Mouse (Mus musculus) intestine, embryonic 16.5 days (tissue): ENCODE measurements at regions not wholly inside any gene's neighbourhood (a gene's known extent, or its start where the extent isn't known, plus 50 kb on each side); places are given as distances from the start of the nearest gene placed in this dataset.

Source experiments
- ATAC-seq: fragments of 200-750 bp; cut with Nextera tagmentation; 2 replicates; pipeline ENCODE4 v1.8.0; 2017; ENCODE audit warnings: moderate TSS enrichment, moderate library complexity
- H3K27ac ChIP-seq: fragments of 300-500 bp; sonication (generic); 2 replicates; pipeline ENCODE4 v1.5.1; 2014; ENCODE audit warnings: mild to moderate bottlenecking, low read length
- H3K27me3 ChIP-seq: fragments of 300-500 bp; sonication (generic); replicated peaks from 2 replicates; pipeline ENCODE4 v1.6.1; 2014; ENCODE audit warnings: low read length, control low read depth, mixed read lengths; ENCODE audit not compliant: control insufficient read depth, insufficient read depth
- H3K36me3 ChIP-seq: fragments of 300-500 bp; sonication (generic); 2 replicates; pipeline ENCODE4 v1.6.1; 2014; ENCODE audit warnings: low read length, control low read depth; ENCODE audit not compliant: control insufficient read depth, insufficient read depth
- H3K4me1 ChIP-seq: fragments of 300-500 bp; sonication (generic); 2 replicates; pipeline ENCODE4 v1.6.1; 2014; ENCODE audit warnings: low read length, control low read depth, mixed read lengths; ENCODE audit not compliant: control insufficient read depth, insufficient read depth
- H3K4me2 ChIP-seq: fragments of 300-500 bp; sonication (generic); 2 replicates; pipeline ENCODE4 v1.6.1; 2014; ENCODE audit warnings: low read depth, low read length, control low read depth
- H3K4me3 ChIP-seq: fragments of 300-500 bp; sonication (generic); 2 replicates; pipeline ENCODE4 v1.5.1; 2014; ENCODE audit warnings: mild to moderate bottlenecking, low read length
- H3K9ac ChIP-seq: fragments of 300-500 bp; sonication (generic); 2 replicates; pipeline ENCODE4 v1.6.1; 2014; ENCODE audit warnings: low read depth, low read length
- H3K9me3 ChIP-seq: fragments of 300-500 bp; sonication (generic); 2 replicates; pipeline ENCODE4 v1.6.1; 2016; ENCODE audit warnings: low read length, control low read depth; ENCODE audit not compliant: control insufficient read depth
- WGBS: fragments of 180-500 bp; shearing (Covaris S2); extraction: QIAGEN DNeasy Blood & Tissue Kit; methylation state at CpG from one replicate; pipeline ENCODE4 v1.1.7; 2014; 5-methylcytosine and 5-hydroxymethylcytosine counted together

DNA sequence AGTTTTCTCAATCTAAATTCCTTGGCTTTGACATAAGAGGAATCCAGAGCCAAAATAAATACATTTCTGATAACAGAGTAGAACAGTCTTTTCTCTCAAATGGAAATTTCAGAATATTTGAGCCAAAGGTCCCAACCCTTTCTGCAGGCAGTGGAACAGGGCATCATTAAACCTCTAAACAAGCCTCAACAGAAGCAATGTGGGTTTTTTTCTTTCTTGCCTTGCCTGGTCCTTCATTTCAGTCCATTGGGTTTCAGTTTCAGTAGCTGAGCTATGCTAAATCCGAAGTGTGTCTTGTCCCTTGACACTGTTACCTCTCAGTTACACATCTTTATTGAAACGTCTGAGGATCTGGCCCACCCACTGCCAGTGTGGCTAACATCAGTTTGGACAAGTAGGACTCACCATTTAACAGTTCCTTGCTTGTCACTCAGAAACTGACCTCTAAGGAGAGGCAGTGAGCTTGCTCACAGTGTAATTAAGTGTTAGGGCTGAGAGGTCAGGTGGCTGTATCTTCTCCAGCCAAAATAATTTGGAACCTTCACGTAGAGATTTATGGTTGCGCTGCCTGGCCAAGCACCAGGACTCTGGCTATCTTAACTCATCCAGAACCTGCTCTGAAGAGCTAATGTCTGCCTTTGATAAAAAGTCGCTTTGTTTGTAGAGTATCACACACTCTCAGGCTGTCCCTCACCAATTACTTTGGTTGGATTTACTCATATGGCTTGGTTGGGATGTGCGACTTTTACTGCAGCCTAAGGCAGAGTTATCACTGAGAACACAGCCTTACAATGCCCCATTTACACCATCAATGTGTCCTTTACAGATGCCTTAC, 545.2 kb downstream of the Efnb2 start:
- H3K9ac ChIP-seq, result no peak overlapping the region
- H3K36me3 ChIP-seq, result no peaks in the 10 kb centered on the region
- no peak overlapping the region for H3K4me3 ChIP-seq
- no peak overlapping the region for H3K4me2 ChIP-seq
- H3K9me3 ChIP-seq, result no peaks in the 10 kb centered on the region
- no peaks in the 10 kb centered on the region for H3K4me1 ChIP-seq
- no peaks in the 10 kb centered on the region for H3K27me3 ChIP-seq
- H3K27ac ChIP-seq, result no peak overlapping the region
- 59% methylated on average over 6 of the region's 6 CpGs for WGBS
- ATAC-seq, result no peak

DNA sequence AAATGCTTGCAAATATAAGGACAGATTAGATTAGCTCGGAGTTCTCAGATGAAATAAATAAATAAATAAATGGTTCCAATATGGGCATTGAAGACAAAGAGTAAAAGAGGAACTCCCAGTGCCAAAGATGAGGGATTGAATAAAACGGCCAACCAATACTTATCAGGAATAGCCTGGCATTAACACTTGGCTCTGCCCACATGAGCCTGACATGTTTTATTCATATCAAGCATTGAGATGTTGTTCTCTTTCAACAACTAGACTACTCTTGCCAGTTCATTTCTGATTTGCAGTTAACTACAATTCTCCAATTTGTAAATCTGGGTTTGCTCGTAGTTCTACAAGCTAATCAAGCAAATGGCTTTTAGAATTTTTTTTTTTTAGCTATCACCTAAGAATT, 546.4 kb downstream of the Efnb2 start:
- 71% methylated on average over 3 of the region's 3 CpGs for WGBS
- Histone ChIP-seq H3K4me3 (no peak overlapping the region), H3K27me3 (no peaks in the 10 kb centered on the region), H3K4me2 (no peak overlapping the region), H3K36me3 (no peaks in the 10 kb centered on the region), H3K9ac (no peak overlapping the region), H3K9me3 (no peaks in the 10 kb centered on the region), H3K27ac (no peak overlapping the region), H3K4me1 (no peaks in the 10 kb centered on the region)
- no peak for ATAC-seq

- H3K27ac ChIP-seq, result no peak overlapping the region
- H3K4me3 ChIP-seq, result no peak overlapping the region
- H3K9me3 ChIP-seq, result no peaks in the 10 kb centered on the region
- no peak overlapping the region for H3K4me2 ChIP-seq
- H3K36me3 ChIP-seq, result no peaks in the 10 kb centered on the region
- no peak overlapping the region for H3K9ac ChIP-seq
- H3K27me3 ChIP-seq, result no peaks in the 10 kb centered on the region
- ATAC-seq, result no peak
- WGBS, result 65% methylated on average over 2 of the region's 2 CpGs
- no peaks in the 10 kb centered on the region for H3K4me1 ChIP-seq
Observed at GRCm38 (mm10) chr8:8109785-8110350, 551.2 kb downstream of the Efnb2 start.

DNA sequence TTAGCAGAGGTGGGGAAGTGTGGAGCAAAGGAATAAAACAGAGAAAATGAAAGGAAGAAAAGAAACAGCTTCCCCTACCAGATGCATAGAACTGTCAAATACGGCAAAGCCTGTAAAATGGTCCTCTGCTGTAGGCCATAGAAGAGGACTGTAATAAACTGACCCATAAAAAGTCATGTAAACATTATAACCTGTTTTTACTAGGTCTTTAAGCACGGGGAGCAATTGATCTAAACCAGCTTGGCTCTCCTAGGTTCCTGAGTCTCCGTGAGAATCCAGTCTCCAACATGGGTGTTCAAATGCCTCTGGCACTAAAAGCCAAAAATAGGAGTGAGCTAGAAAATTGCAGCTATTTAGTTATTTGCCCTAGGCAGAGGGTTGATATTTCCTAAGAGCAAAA, 557.5 kb downstream of the Efnb2 start:
- Histone ChIP-seq H3K4me1 (0 out of 2 replicates have a peak, but pooled peaks cover 2% of the 10 kb centered on the region), H3K4me2 (no peak overlapping the region), H3K4me3 (no peak overlapping the region), H3K9ac (no peak overlapping the region), H3K27ac (no peak overlapping the region), H3K9me3 (no peaks in the 10 kb centered on the region), H3K27me3 (no peaks in the 10 kb centered on the region), H3K36me3 (no peaks in the 10 kb centered on the region)
- ATAC-seq, result no peak
- whole genome bisulfite sequencing, result 43% methylated on average over 3 of the region's 3 CpGs

- Histone ChIP-seq H3K4me1 (0 out of 2 replicates have a peak, but pooled peaks cover 2% of the 10 kb centered on the region), H3K27ac (no peak overlapping the region), H3K36me3 (no peaks in the 10 kb centered on the region), H3K4me2 (no peak overlapping the region), H3K9ac (no peak overlapping the region), H3K9me3 (no peaks in the 10 kb centered on the region), H3K27me3 (no peaks in the 10 kb centered on the region), H3K4me3 (no peak overlapping the region)
- 64% methylated on average over 6 of the region's 6 CpGs for WGBS
- ATAC-seq, result peak; percentile 91
Observed at GRCm38 (mm10) chr8:8102010-8102727, 558.9 kb downstream of the Efnb2 start.

DNA sequence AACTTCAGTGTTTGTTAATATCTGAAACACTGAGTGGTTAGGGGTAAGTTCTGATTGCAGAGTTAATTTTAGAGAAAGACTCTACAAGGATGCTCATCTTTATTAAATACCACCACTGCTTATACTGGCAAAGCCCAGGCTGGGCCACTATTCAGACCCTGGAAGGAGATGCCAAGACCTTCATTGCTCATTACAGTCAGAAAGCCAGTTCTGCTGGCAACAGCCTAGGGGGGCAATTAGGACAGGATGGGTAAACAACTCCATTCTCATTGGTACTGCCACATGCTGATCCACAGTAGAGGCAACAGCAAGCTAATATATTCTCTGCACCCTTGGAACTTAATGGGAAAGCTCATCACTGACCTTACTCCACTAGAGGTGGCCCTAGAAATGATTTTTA, 568.5 kb downstream of the Efnb2 start:
- no peak overlapping the region for H3K4me2 ChIP-seq
- H3K36me3 ChIP-seq, result no peaks in the 10 kb centered on the region
- H3K4me1 ChIP-seq, result no peaks in the 10 kb centered on the region
- no peak for ATAC-seq
- H3K27me3 ChIP-seq, result no peaks in the 10 kb centered on the region
- no peaks in the 10 kb centered on the region for H3K9me3 ChIP-seq
- H3K9ac ChIP-seq, result no peak overlapping the region
- H3K4me3 ChIP-seq, result no peak overlapping the region
- no peak overlapping the region for H3K27ac ChIP-seq

DNA sequence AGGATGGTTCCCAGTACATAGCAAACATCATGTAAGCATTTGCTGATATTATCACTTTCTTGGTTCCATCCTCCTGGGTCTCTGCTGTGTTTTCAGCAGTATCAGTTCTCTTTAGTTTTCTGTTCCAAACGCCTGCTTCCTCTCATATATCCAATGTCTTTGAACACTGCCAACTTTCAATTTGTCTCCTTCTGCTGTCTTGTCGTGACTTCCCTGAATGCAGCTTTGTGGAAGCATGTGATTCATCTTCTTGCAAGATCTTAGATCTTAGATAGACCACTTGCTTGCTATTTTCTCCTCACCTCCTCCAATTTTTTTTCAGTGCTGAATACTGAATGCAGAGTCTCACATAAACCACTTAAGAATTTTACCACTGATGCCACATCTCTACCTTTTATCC, 576.4 kb downstream of the Efnb2 start:
- no peak for ATAC-seq
- H3K36me3 ChIP-seq, result no peaks in the 10 kb centered on the region
- no peaks in the 10 kb centered on the region for H3K9me3 ChIP-seq
- H3K27me3 ChIP-seq, result no peaks in the 10 kb centered on the region
- H3K9ac ChIP-seq, result no peak overlapping the region
- no peak overlapping the region for H3K4me2 ChIP-seq
- WGBS, result 78% methylated on average over 2 of the region's 2 CpGs
- H3K4me3 ChIP-seq, result no peak overlapping the region
- no peak overlapping the region for H3K27ac ChIP-seq
- H3K4me1 ChIP-seq, result no peaks in the 10 kb centered on the region

DNA sequence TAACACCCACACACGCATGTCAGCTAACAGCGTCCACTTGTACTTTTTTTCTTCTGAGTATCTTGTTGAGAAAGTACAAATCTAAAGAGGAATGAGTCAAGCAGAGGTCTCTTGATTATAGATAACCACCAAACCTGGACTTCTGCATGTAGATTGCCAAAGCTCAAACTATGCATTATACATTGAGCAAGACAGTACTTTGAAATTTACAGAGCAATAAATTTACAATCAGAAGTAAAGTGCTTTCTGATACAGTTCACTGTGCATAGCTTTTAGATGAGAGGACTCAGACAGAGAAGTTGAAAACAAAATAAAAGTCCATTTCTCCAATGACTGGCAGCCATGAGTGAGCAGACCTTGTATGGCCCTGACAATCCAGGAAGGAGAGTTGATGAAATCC, 597.0 kb downstream of the Efnb2 start:
- no peak overlapping the region for H3K4me3 ChIP-seq
- no peaks in the 10 kb centered on the region for H3K9me3 ChIP-seq
- ATAC-seq, result peak; percentile 94
- 71% methylated on average over 2 of the region's 2 CpGs for WGBS
- peak overlapping the region; percentile 23; the same call in 1 of the 2 replicates for H3K27ac ChIP-seq
- no peak overlapping the region for H3K9ac ChIP-seq
- H3K4me1 ChIP-seq, result 0 out of 2 replicates have a peak, but pooled peaks cover 3% of the 10 kb centered on the region
- H3K36me3 ChIP-seq, result no peaks in the 10 kb centered on the region
- H3K27me3 ChIP-seq, result no peaks in the 10 kb centered on the region
- no peak overlapping the region for H3K4me2 ChIP-seq

GRCm38 (mm10) chr8:8054224-8054916, 606.7 kb downstream of the Efnb2 start:
- no peaks in the 10 kb centered on the region for H3K9me3 ChIP-seq
- no peaks in the 10 kb centered on the region for H3K36me3 ChIP-seq
- H3K9ac ChIP-seq, result no peak overlapping the region
- no peak overlapping the region for H3K4me2 ChIP-seq
- peak; percentile 85 for ATAC-seq
- 47% methylated on average over 4 of the region's 4 CpGs for WGBS
- H3K4me1 ChIP-seq, result peaks cover 10% of the 10 kb centered on the region; the same call in 1 of the 2 replicates
- H3K27me3 ChIP-seq, result no peaks in the 10 kb centered on the region
- H3K27ac ChIP-seq, result no peak overlapping the region
- no peak overlapping the region for H3K4me3 ChIP-seq
